Mouse (Mus musculus): ENCODE data around the gene Olfr376. TPM values are rescaled to one million over a fixed set of nuclear protein-coding genes. Genes with fewer than 3 reads are reported as not detected.

Gene Olfr376
- total RNA-seq (2021), result not detected
- long read RNA-seq, result 0 reads

- DNase-seq (ENCODE audit: low spot score in 2 of 2), result no peak
Observed at GRCm38 (mm10) chr11:73370946-73371345, at the start of gene Olfr376. TSS of gene Olfr376 (plus strand) at chr11:73371246.

- no peak for DNase-seq (ENCODE audit: low spot score in 2 of 2)
Observed at GRCm38 (mm10) chr11:73323906-73324830, 46.9 kb upstream of the Olfr376 start.

GRCm38 (mm10) chr11:73326485-73326886 is 44.6 kb upstream of the Olfr376 start:
- DNase-seq (ENCODE audit: low spot score in 2 of 2), result no peak

- no peak for DNase-seq (ENCODE audit: low spot score in 2 of 2)
Observed at GRCm38 (mm10) chr11:73327361-73327760, 43.7 kb upstream of the Olfr376 start.

- no peak for DNase-seq (ENCODE audit: low spot score in 2 of 2)
Observed at GRCm38 (mm10) chr11:73329442-73329841, 41.6 kb upstream of the Olfr376 start, which contains the start of the genes Aspa, Gm49340 and Spata22. TSS of gene Aspa (minus strand) at chr11:73329596. TSS of gene Gm49340 (plus strand) at chr11:73329741. TSS of gene Spata22 (plus strand) at chr11:73329741.

GRCm38 (mm10) chr11:73333357-73333756 is 37.7 kb upstream of the Olfr376 start:
- DNase-seq (ENCODE audit: low spot score in 2 of 2), result no peak

- DNase-seq (ENCODE audit: low spot score in 2 of 2), result no peak
Observed at GRCm38 (mm10) chr11:73336919-73337318, 34.1 kb upstream of the Olfr376 start.

GRCm38 (mm10) chr11:73350483-73350882 is 20.6 kb upstream of the Olfr376 start, which contains the start of gene Olfr20:
TSS of gene Olfr20 (plus strand) at chr11:73350783.
- DNase-seq (ENCODE audit: low spot score in 2 of 2), result no peak

GRCm38 (mm10) chr11:73395374-73395773 is 24.3 kb downstream of the Olfr376 start:
- DNase-seq (ENCODE audit: low spot score in 2 of 2), result no peak

GRCm38 (mm10) chr11:73399514-73399913 is 28.5 kb downstream of the Olfr376 start, which contains the start of gene Olfr1:
TSS of gene Olfr1 (minus strand) at chr11:73399614.
- DNase-seq (ENCODE audit: low spot score in 2 of 2), result no peak

Other genes with a start within 250 kb of the Olfr376 start
- 1 to 10 TPM; 1.2 to 1.7 TPM for gene Haspin, start 233.0 kb upstream of the Olfr376 start, total RNA-seq (2021)
- gene P2rx5, start 210.8 kb upstream of the Olfr376 start, total RNA-seq (2021), result 1 to 10 TPM; 1.5 to 1.7 TPM
- gene Emc6, start 194.2 kb upstream of the Olfr376 start, total RNA-seq (2021), result 10 to 100 TPM; 69.1 to 79.6 TPM
- gene Tax1bp3, start 194.2 kb upstream of the Olfr376 start, total RNA-seq (2021), result 10 to 100 TPM; 21.5 to 23.9 TPM
- 10 to 100 TPM; 18.3 to 18.6 TPM for gene Ctns, start 172.2 kb upstream of the Olfr376 start, total RNA-seq (2021)
- gene Shpk, start 171.8 kb upstream of the Olfr376 start, total RNA-seq (2021), result 1 to 10 TPM; 2.7 to 2.8 TPM
- under 1 TPM; 0.09 to 0.25 TPM for gene Trpv1, start 137.0 kb upstream of the Olfr376 start, total RNA-seq (2021)
- under 1 TPM; 0.32 to 0.42 TPM for gene Trpv3, start 103.9 kb upstream of the Olfr376 start, total RNA-seq (2021)
- 1 to 10 TPM; 2.5 to 3.7 TPM for gene Aspa, start 41.6 kb upstream of the Olfr376 start, total RNA-seq (2021)
- not detected for gene Gm49340, start 41.5 kb upstream of the Olfr376 start, total RNA-seq (2021)
- not detected for gene Spata22, start 41.5 kb upstream of the Olfr376 start, total RNA-seq (2021)
- not detected for gene Olfr20, start 20.5 kb upstream of the Olfr376 start, total RNA-seq (2021)
- gene Olfr1, start 28.4 kb downstream of the Olfr376 start, total RNA-seq (2021), result not detected
- gene Olfr378, start 57.2 kb downstream of the Olfr376 start, total RNA-seq (2021), result not detected
- not detected for gene Olfr380, start 86.3 kb downstream of the Olfr376 start, total RNA-seq (2021)
- not detected for gene Olfr381, start 120.4 kb downstream of the Olfr376 start, total RNA-seq (2021)
- gene Olfr382, start 146.0 kb downstream of the Olfr376 start, total RNA-seq (2021), result not detected
- not detected for gene Olfr385, start 221.8 kb downstream of the Olfr376 start, total RNA-seq (2021)
- not detected for gene Olfr384, start 227.3 kb downstream of the Olfr376 start, total RNA-seq (2021)

Measured in layer of hippocampus, postnatal 10 days (tissue).